ENCODE assay signal across 28 mouse cellular contexts in genomic region chr1:167448598-167448997, GRCm38 (mm10). TPM values are rescaled to one million over a fixed set of nuclear protein-coding genes. Genes with fewer than 3 reads are reported as not detected.
DNase-seq lines count a peak whose midpoint lies in the region; ATAC-seq and TF ChIP-seq lines count a peak whose summit lies in the region.
"Had no signal": no experiment of that assay in that cellular context is flagged by ENCODE, and none has a peak within 500 bp of the region (broad histone marks: within the 10 kb centered on the region; RNA-seq: fewer than 3 reads in every experiment).

No protein-coding gene starts in this region.

- no peak overlapping the region for H3K4me2 ChIP-seq in hindbrain, embryonic 12.5 days (replicated peaks)
- no peak overlapping the region for H3K4me2 ChIP-seq in hindbrain, embryonic 14.5 days (replicated peaks)
- H3K4me2 ChIP-seq in forebrain, embryonic 14.5 days (ENCODE audit: low read length) = no peak overlapping the region
- no peak overlapping the region for H3K4me2 ChIP-seq in neural tube, embryonic 15.5 days
- H3K4me2 ChIP-seq: heart, embryonic 13.5 days; kidney, embryonic 15.5 days; liver, embryonic 12.5 days; lung, embryonic 14.5 days; midbrain, embryonic 12.5 days had no signal

- H3K27ac ChIP-seq in hindbrain, embryonic 12.5 days = no peak overlapping the region
- H3K27ac ChIP-seq in hindbrain, embryonic 14.5 days = no peak overlapping the region
- H3K27ac ChIP-seq in ES-E14 (ENCODE audit: insufficient read depth, low read depth, low read length, poor library complexity, severe bottlenecking) = no peak overlapping the region
- peak overlapping the region; percentile 66; the same call in 1 of the 2 replicates for H3K27ac ChIP-seq in forebrain, embryonic 14.5 days (ENCODE audit: low read depth, low read length)
- H3K27ac ChIP-seq in neural tube, embryonic 15.5 days (replicated peaks) = no peak overlapping the region
- H3K27ac ChIP-seq: heart, embryonic 13.5 days; kidney, embryonic 15.5 days; layer of hippocampus, adult 2 months; liver, embryonic 12.5 days; midbrain, embryonic 12.5 days; stomach, postnatal 0 days had no signal

- ATAC-seq in hindbrain, embryonic 12.5 days (ENCODE audit: low FRiP score) = no peak
- ATAC-seq in hindbrain, embryonic 14.5 days (ENCODE audit: low FRiP score) = no peak
- peak; percentile 80 for ATAC-seq in forebrain, embryonic 14.5 days
- peak; percentile 73; the same call in 1 of the 2 replicates for ATAC-seq in neural tube, embryonic 15.5 days (ENCODE audit: low FRiP score)
- ATAC-seq: intestine, embryonic 16.5 days; liver, embryonic 12.5 days had no signal

- in situ Hi-C loops in ES-E14 (cut with MboI; ENCODE audit: low sequenced_read_pairs in 2 of 2, unreplicated experiment in 2 of 2) = no loop called here

- H3K27me3 ChIP-seq in hindbrain, embryonic 12.5 days = no peaks in the 10 kb centered on the region
- H3K27me3 ChIP-seq in hindbrain, embryonic 14.5 days (ENCODE audit: control insufficient read depth, insufficient read depth, low read length) = no peaks in the 10 kb centered on the region
- H3K27me3 ChIP-seq in forebrain, embryonic 14.5 days (replicated peaks; ENCODE audit: control insufficient read depth, insufficient read depth, low read length) = no peaks in the 10 kb centered on the region
- H3K27me3 ChIP-seq in neural tube, embryonic 15.5 days (replicated peaks) = no peaks in the 10 kb centered on the region
- H3K27me3 ChIP-seq: heart, embryonic 13.5 days; kidney, embryonic 15.5 days; liver, embryonic 12.5 days had no signal

- 0 out of 2 replicates have a peak, but pooled peaks cover 2% of the 10 kb centered on the region for H3K9me3 ChIP-seq in hindbrain, embryonic 12.5 days (replicated peaks)
- H3K9me3 ChIP-seq in hindbrain, embryonic 14.5 days (ENCODE audit: control insufficient read depth, low read length) = no peaks in the 10 kb centered on the region
- H3K9me3 ChIP-seq in ES-E14 (ENCODE audit: control insufficient read depth, insufficient read depth, low read depth, low read length) = no peaks in the 10 kb centered on the region
- no peaks in the 10 kb centered on the region for H3K9me3 ChIP-seq in forebrain, embryonic 14.5 days (replicated peaks; ENCODE audit: control insufficient read depth, low read length)
- H3K9me3 ChIP-seq in neural tube, embryonic 15.5 days (replicated peaks) = no peaks in the 10 kb centered on the region
- H3K9me3 ChIP-seq: heart, embryonic 13.5 days; kidney, embryonic 15.5 days; liver, embryonic 12.5 days; midbrain, embryonic 12.5 days had no signal

- H3K4me3 ChIP-seq in hindbrain, embryonic 12.5 days = no peak overlapping the region
- no peak overlapping the region for H3K4me3 ChIP-seq in hindbrain, embryonic 14.5 days (replicated peaks; ENCODE audit: low read length)
- H3K4me3 ChIP-seq in ES-E14 (ENCODE audit: insufficient read depth in 1 of 2, low read depth in 1 of 2, low read length in 2 of 2, poor library complexity in 1 of 2, severe bottlenecking in 1 of 2) = no peak overlapping the region
- H3K4me3 ChIP-seq in forebrain, embryonic 14.5 days (ENCODE audit: low read depth, low read length) = no peak overlapping the region
- H3K4me3 ChIP-seq in neural tube, embryonic 15.5 days (replicated peaks) = no peak overlapping the region
- H3K4me3 ChIP-seq: heart, embryonic 13.5 days; kidney, embryonic 15.5 days; layer of hippocampus, adult 2 months; liver, embryonic 12.5 days; midbrain, embryonic 12.5 days had no signal

- H3K9ac ChIP-seq in hindbrain, embryonic 12.5 days = 0 out of 2 replicates have a peak overlapping the region, but pooled peaks have one; percentile 8
- no peak overlapping the region for H3K9ac ChIP-seq in hindbrain, embryonic 14.5 days
- no peak overlapping the region for H3K9ac ChIP-seq in ES-E14 (ENCODE audit: insufficient read depth, low read depth, low read length, poor library complexity, severe bottlenecking)
- no peak overlapping the region for H3K9ac ChIP-seq in forebrain, embryonic 14.5 days (ENCODE audit: low read length)
- no peak overlapping the region for H3K9ac ChIP-seq in neural tube, embryonic 15.5 days (replicated peaks)
- H3K9ac ChIP-seq: heart, embryonic 13.5 days; kidney, embryonic 15.5 days; liver, embryonic 12.5 days; lung, embryonic 14.5 days; midbrain, embryonic 12.5 days had no signal

- no peak for DNase-seq in hindbrain, embryonic 14.5 days (ENCODE audit: low spot score)
- peak; percentile 42 for DNase-seq in ES-E14 (ENCODE audit: low read depth, low spot score)
- peak; percentile 63 for DNase-seq in forebrain, embryonic 14.5 days (ENCODE audit: low spot score)
- DNase-seq in lung, postnatal 36 days = no peak
- no peak for DNase-seq in thymus, postnatal 0 days (ENCODE audit: low spot score)
- no peak for DNase-seq in right cerebral cortex, postnatal 25 days
- DNase-seq: adrenal gland, adult 8-10 months; cerebellum, adult 2 months; gastrocnemius, postnatal 36 days; heart, postnatal 36 days; lung, embryonic 14.5 days; right cerebral cortex, adult 18-20 months; thymus, postnatal 25 days had no signal

- H3K4me1 ChIP-seq in hindbrain, embryonic 12.5 days = no peaks in the 10 kb centered on the region
- H3K4me1 ChIP-seq in hindbrain, embryonic 14.5 days (replicated peaks; ENCODE audit: control insufficient read depth, insufficient read depth, low read length) = no peaks in the 10 kb centered on the region; the same call in 1 of the 2 replicates
- peaks cover 0 to 16% of the 10 kb centered on the region in 2 experiments; a peak in 1 of 4 replicates for H3K4me1 ChIP-seq in ES-E14 (ENCODE audit: control insufficient read depth in 2 of 2, insufficient read depth in 2 of 2, low read length in 2 of 2, poor library complexity in 1 of 2)
- H3K4me1 ChIP-seq in forebrain, embryonic 14.5 days (ENCODE audit: control insufficient read depth, insufficient read depth, low read length) = 0 out of 2 replicates have a peak, but pooled peaks cover 4% of the 10 kb centered on the region
- H3K4me1 ChIP-seq in neural tube, embryonic 15.5 days = peaks cover 12% of the 10 kb centered on the region
- H3K4me1 ChIP-seq: heart, embryonic 13.5 days; midbrain, embryonic 12.5 days had no signal

- WGBS in hindbrain, embryonic 12.5 days = 39% methylated on average over 7 of the region's 7 CpGs
- 29% methylated on average over 7 of the region's 7 CpGs for WGBS in hindbrain, embryonic 14.5 days
- 28% methylated on average over 7 of the region's 7 CpGs for WGBS in forebrain, embryonic 14.5 days
- 27% methylated on average over 7 of the region's 7 CpGs for WGBS in neural tube, embryonic 15.5 days

- H3K36me3 ChIP-seq in hindbrain, embryonic 12.5 days = no peaks in the 10 kb centered on the region
- no peaks in the 10 kb centered on the region for H3K36me3 ChIP-seq in hindbrain, embryonic 14.5 days (replicated peaks; ENCODE audit: control insufficient read depth, insufficient read depth)
- no peaks in the 10 kb centered on the region for H3K36me3 ChIP-seq in ES-E14 (ENCODE audit: control insufficient read depth, insufficient read depth, low read length, poor library complexity, severe bottlenecking)
- H3K36me3 ChIP-seq in forebrain, embryonic 14.5 days (ENCODE audit: control insufficient read depth, insufficient read depth, low read length) = no peaks in the 10 kb centered on the region
- H3K36me3 ChIP-seq in neural tube, embryonic 15.5 days = no peaks in the 10 kb centered on the region
- H3K36me3 ChIP-seq: heart, embryonic 13.5 days; kidney, embryonic 15.5 days; liver, embryonic 12.5 days; midbrain, embryonic 12.5 days had no signal

TF ChIP-seq in ES-E14, 5 proteins besides CTCF, POLR2A, EP300 and RAD21:
- TF ChIP-seq MAFK (IDR thresholded peaks at IDR 0.05; ENCODE audit: insufficient read depth, low read depth, low read length) (no peak), HCFC1 (IDR thresholded peaks at IDR 0.05; ENCODE audit: borderline replicate concordance, insufficient read depth, low read length) (no peak), ZC3H11A (IDR thresholded peaks at IDR 0.05; ENCODE audit: borderline replicate concordance, low read depth, low read length) (no peak), ZNF384 (IDR thresholded peaks at IDR 0.05; ENCODE audit: low read depth, low read length) (no peak), CHD2 (IDR thresholded peaks at IDR 0.05; ENCODE audit: low read depth, low read length) (no peak)

RNA-seq across cellular contexts. Expression of gene Lrrc52, which starts 18.0 kb away (rescaled TPM):
- polyA plus RNA-seq in hindbrain, embryonic 12.5 days (2016; fragmentation: Nextera tagmentation; extraction: Ambion mirVana) = not detected in 2 replicates
- not detected in 2 replicates for polyA plus RNA-seq in hindbrain, embryonic 14.5 days (2014; fragmentation: Nextera tagmentation; extraction: Ambion mirVana)
- total RNA-seq in ES-E14 (2012; rRNA removed) = not detected in 2 replicates
- not detected in 2 replicates for polyA plus RNA-seq in forebrain, embryonic 14.5 days (2014; fragmentation: Nextera tagmentation; extraction: Ambion mirVana)
- polyA plus RNA-seq in neural tube, embryonic 15.5 days (2015; fragmentation: Nextera tagmentation; extraction: Ambion mirVana) = 0.13 and 0.20 TPM in 2 replicates
- 0.12 TPM in 1 of 2 replicates, not detected in the other for polyA plus RNA-seq in thymus, postnatal 0 days (2015; fragmentation: Nextera tagmentation; extraction: Ambion mirVana)
- total RNA-seq: layer of hippocampus, adult 2 months; left cerebral cortex, adult 8-10 months; MEL; neutrophil, adult 5-6 weeks had no signal
- polyA plus RNA-seq: C2C12; kidney, embryonic 15.5 days; limb, embryonic 11.5 days; liver, embryonic 12.5 days; midbrain, embryonic 12.5 days; spleen, adult 2 months; stomach, postnatal 0 days had no signal

RNA-seq across cellular contexts. Expression of gene Mgst3, which starts 55.0 kb away (rescaled TPM):
- polyA plus RNA-seq in hindbrain, embryonic 12.5 days (2016; fragmentation: Nextera tagmentation; extraction: Ambion mirVana) = 52.0 and 59.7 TPM in 2 replicates
- 189 and 205 TPM in 2 replicates for polyA plus RNA-seq in hindbrain, embryonic 14.5 days (2014; fragmentation: Nextera tagmentation; extraction: Ambion mirVana)
- 34.4 and 52.5 TPM in 2 replicates for total RNA-seq in ES-E14 (2012; rRNA removed)
- 128 and 138 TPM in 2 replicates for polyA plus RNA-seq in forebrain, embryonic 14.5 days (2014; fragmentation: Nextera tagmentation; extraction: Ambion mirVana)
- polyA plus RNA-seq in neural tube, embryonic 15.5 days (2015; fragmentation: Nextera tagmentation; extraction: Ambion mirVana) = 188 and 223 TPM in 2 replicates
- 36.5 and 40.7 TPM in 2 replicates for polyA plus RNA-seq in thymus, postnatal 0 days (2015; fragmentation: Nextera tagmentation; extraction: Ambion mirVana)

Comparison
In these comparisons a context has a peak if more than half of its experiments do, and no peak if none do; other contexts are left out.
1. ATAC-seq: peak in forebrain, embryonic 14.5 days (single experiment) and neural tube, embryonic 15.5 days (single experiment); none in hindbrain, embryonic 12.5 days (single experiment) and hindbrain, embryonic 14.5 days (single experiment).
2. DNase-seq: peak in ES-E14 (single experiment) and forebrain, embryonic 14.5 days (single experiment); none in hindbrain, embryonic 14.5 days (single experiment), lung, postnatal 36 days (single experiment), thymus, postnatal 0 days (single experiment) and right cerebral cortex, postnatal 25 days (single experiment).